Mouse (Mus musculus) cerebellum, adult 9-11 months (tissue): Measurements from ENCODE around the gene Tom1l1.

Source experiments
- DNase-seq: peaks from one replicate; pipeline ENCODE4 v3.0.0; 2022

The Tom1l1 gene

GRCm38 (mm10) chr11:90667325-90667724, 20.8 kb downstream of the Tom1l1 start:
- no peak for DNase-seq

- no peak for DNase-seq
These were observed 21.2 kb downstream of the Tom1l1 start for GRCm38 (mm10) chr11:90666916-90667315.

- DNase-seq = no peak
These were observed 21.9 kb downstream of the Tom1l1 start for GRCm38 (mm10) chr11:90666144-90666757.

GRCm38 (mm10) chr11:90665161-90665560, 23.0 kb downstream of the Tom1l1 start:
- DNase-seq = no peak

- DNase-seq = no peak
These were observed 23.7 kb downstream of the Tom1l1 start for GRCm38 (mm10) chr11:90664345-90664986.

- no peak for DNase-seq
These were observed 24.4 kb downstream of the Tom1l1 start for GRCm38 (mm10) chr11:90663618-90664297.

- no peak for DNase-seq
These were observed 25.1 kb downstream of the Tom1l1 start for GRCm38 (mm10) chr11:90663052-90663451.

- DNase-seq = no peak
These were observed 27.5 kb downstream of the Tom1l1 start for GRCm38 (mm10) chr11:90660662-90661061.

- no peak for DNase-seq
These were observed 30.6 kb downstream of the Tom1l1 start for GRCm38 (mm10) chr11:90657527-90657926.

- DNase-seq = no peak
These were observed 35.6 kb downstream of the Tom1l1 start for GRCm38 (mm10) chr11:90652603-90653002.

GRCm38 (mm10) chr11:90650231-90650885, 37.8 kb downstream of the Tom1l1 start:
- DNase-seq = no peak

- no peak for DNase-seq
These were observed 38.4 kb downstream of the Tom1l1 start for GRCm38 (mm10) chr11:90649777-90650176.

GRCm38 (mm10) chr11:90638312-90638830, 49.8 kb downstream of the Tom1l1 start:
- no peak for DNase-seq

GRCm38 (mm10) chr11:90637440-90638311, 50.5 kb downstream of the Tom1l1 start, which contains the start of the genes Stxbp4 and Cox11:
TSS of gene Stxbp4 (minus strand) at chr11:90638084.
TSS of gene Cox11 (plus strand) at chr11:90638173.
- peak; percentile 94 for DNase-seq

GRCm38 (mm10) chr11:90634661-90635060, 53.5 kb downstream of the Tom1l1 start:
- DNase-seq = no peak

- DNase-seq = no peak
These were observed 55.7 kb downstream of the Tom1l1 start for GRCm38 (mm10) chr11:90632480-90632879.

- no peak for DNase-seq
These were observed 60.4 kb downstream of the Tom1l1 start for GRCm38 (mm10) chr11:90627751-90628150.

GRCm38 (mm10) chr11:90625174-90625573, 63.0 kb downstream of the Tom1l1 start:
- no peak for DNase-seq

GRCm38 (mm10) chr11:90623477-90623876, 64.7 kb downstream of the Tom1l1 start:
- no peak for DNase-seq

- DNase-seq = no peak
These were observed 65.7 kb downstream of the Tom1l1 start for GRCm38 (mm10) chr11:90622500-90622899.

GRCm38 (mm10) chr11:90622044-90622443, 66.1 kb downstream of the Tom1l1 start:
- DNase-seq = no peak

- no peak for DNase-seq
These were observed 71.7 kb downstream of the Tom1l1 start for GRCm38 (mm10) chr11:90616431-90616830.
